Mouse (Mus musculus): ENCODE measurements around the gene Ucp3.

DNA sequence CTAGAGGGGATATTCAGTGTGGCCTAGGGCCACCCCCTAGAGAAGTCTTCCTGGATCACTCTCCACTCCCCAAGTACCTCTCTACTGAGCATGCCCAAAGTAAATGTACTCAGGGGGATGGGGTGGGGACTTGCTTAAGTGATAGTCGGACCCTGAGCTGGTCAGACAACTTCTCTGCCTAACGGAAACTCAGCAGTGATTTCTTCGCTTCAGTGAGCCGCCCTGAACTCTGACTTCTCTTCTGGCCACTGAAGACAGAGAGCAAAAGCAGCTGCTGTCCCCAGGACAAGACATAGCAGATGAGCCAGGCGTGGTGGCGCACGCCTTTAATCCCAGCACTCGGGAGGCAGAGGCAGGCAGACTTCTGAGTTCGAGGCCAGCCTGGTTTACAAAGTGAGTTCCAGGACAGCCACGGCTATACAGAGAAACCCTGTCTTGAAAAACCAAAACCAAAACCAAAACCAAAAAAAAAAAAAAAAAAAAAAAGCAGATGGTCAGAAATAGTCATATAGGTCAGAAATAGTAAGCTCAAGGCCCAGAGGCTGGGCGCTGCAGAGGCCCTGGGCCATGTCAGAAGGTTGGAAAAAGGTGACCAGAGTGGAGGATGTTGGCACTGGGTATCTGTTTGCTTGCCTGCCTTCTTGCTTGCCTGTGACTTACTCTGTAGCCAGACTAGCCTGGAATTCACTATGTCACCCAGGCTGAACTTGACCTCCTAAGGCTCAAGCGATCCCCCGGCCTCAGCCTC lies 32.1 kb downstream of the Ucp3 start:
- TF ChIP-seq CTCF (conservative IDR thresholded peaks at IDR 0.05; ENCODE audit: insufficient read depth, insufficient read length, low read depth, low read length) (no peak), POLR2A (IDR thresholded peaks at IDR 0.05; ENCODE audit: low read depth, low read length) (no peak)
